Mouse (Mus musculus): ENCODE measurements around the gene Fstl1. TPM values are rescaled to one million over a fixed set of nuclear protein-coding genes. Genes with fewer than 3 reads are reported as not detected.

Gene Fstl1
- polyA plus RNA-seq, 1 experiment from 2014 or later = 641 TPM

DNA sequence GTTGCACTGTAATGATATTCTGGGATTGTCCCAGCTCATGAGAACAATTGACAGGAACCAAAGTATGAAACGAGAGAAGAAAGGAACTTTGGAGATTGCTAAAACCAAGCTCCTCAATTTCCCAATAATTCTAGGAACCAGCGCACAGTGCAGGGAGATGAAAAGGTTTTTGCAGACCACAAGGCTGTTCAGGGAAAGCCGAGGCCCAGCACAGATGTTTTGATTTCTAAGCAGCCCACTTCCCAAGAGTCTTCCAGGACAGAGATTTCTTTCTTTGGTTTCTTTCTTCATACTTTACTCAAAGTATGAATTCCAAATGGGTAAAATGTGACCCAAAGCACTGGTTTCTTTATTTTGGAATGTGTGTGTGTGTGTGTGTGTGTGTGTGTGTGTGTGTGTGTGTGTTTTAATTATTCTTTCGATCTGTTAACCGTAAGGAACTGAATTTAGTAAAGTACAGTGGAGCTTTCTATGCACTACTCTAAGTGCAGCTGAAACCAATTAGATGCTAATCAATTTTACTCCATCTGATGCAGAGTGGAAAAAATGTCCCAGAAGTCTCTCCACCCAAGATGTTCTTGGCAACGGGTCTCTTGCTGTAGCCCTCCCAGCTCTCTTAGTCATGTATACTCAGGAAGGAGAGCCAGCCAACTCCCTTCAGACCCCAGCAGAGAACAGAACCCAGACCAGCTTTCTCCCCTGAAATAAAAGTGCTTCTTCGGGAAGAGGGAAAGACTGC lies 44.5 kb upstream of the Fstl1 start:
- WGBS = 51% methylated on average over 7 of the region's 7 CpGs
- Histone ChIP-seq H3K4me1 (replicated peaks; ENCODE audit: insufficient read depth, low read length) (no peaks in the 10 kb centered on the region; the same call in 1 of the 2 replicates), H3K4me2 (ENCODE audit: low read length) (no peak overlapping the region), H3K9me3 (replicated peaks; ENCODE audit: low read length) (no peaks in the 10 kb centered on the region), H3K27me3 (ENCODE audit: insufficient read depth, low read length) (no peaks in the 10 kb centered on the region), H3K9ac (ENCODE audit: low read depth, low read length) (no peak overlapping the region), H3K36me3 (ENCODE audit: insufficient read depth, low read length) (no peaks in the 10 kb centered on the region), H3K4me3 (replicated peaks; ENCODE audit: low read depth, low read length) (no peak overlapping the region), H3K27ac (0 out of 2 replicates have a peak overlapping the region, but pooled peaks have one; percentile 8)
- no peak for TF ChIP-seq CTCF (IDR thresholded peaks at IDR 0.05; ENCODE audit: low read depth)
- DNase-seq (ENCODE audit: low spot score) = peak; percentile 51
- no peak for ATAC-seq (replicated peaks; ENCODE audit: low FRiP score, low read depth)

DNA sequence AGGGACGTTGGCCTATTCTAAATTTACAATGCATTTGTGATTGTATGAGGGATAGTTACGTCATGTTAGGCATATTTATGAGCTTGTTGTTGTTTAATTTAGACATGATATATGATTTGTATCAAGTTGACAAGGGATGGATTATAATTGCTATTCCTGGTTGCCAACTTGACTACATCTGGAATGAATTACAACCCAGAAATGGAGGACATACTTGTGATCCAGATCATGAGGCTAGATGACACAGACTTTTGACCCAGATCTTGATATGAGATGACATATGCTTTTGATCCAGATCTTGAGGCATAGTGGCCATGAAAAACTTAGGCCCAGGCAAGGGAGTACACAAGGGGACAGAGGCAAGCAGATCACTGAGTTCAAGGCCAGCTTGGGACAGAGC lies 36.6 kb upstream of the Fstl1 start:
- Histone ChIP-seq H3K27ac (no peak overlapping the region), H3K4me2 (ENCODE audit: low read length) (no peak overlapping the region), H3K27me3 (ENCODE audit: insufficient read depth, low read length) (no peaks in the 10 kb centered on the region), H3K9ac (ENCODE audit: low read depth, low read length) (no peak overlapping the region), H3K4me1 (replicated peaks; ENCODE audit: insufficient read depth, low read length) (no peaks in the 10 kb centered on the region), H3K4me3 (replicated peaks; ENCODE audit: low read depth, low read length) (no peak overlapping the region), H3K36me3 (ENCODE audit: insufficient read depth, low read length) (no peaks in the 10 kb centered on the region), H3K9me3 (replicated peaks; ENCODE audit: low read length) (no peaks in the 10 kb centered on the region)
- WGBS = 70% methylated on average over 2 of the region's 2 CpGs
- no peak for TF ChIP-seq CTCF (IDR thresholded peaks at IDR 0.05; ENCODE audit: low read depth)
- DNase-seq (ENCODE audit: low spot score) (no peak), ATAC-seq (replicated peaks; ENCODE audit: low FRiP score, low read depth) (no peak)

DNA sequence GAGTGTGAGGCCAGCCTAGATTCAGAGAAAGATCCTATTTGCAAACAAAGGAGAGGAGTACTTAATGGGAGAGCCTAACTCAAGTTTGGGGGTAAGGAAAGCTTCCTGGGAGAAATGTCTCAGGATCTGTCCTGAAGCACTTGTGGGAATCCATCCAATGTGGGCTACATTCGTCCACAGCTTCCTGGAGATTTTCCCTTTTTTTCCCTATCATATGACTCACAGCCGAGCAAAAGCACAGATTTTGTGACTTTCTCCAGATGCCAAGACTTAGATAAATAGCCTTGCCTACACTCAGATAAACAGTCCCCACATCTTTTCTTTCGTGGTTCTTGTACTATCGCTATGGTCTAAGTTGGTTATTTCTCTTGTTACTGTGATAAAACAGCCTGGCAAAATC lies 34.4 kb upstream of the Fstl1 start:
- Histone ChIP-seq H3K4me1 (replicated peaks; ENCODE audit: insufficient read depth, low read length) (no peaks in the 10 kb centered on the region), H3K4me2 (ENCODE audit: low read length) (no peak overlapping the region), H3K9me3 (replicated peaks; ENCODE audit: low read length) (no peaks in the 10 kb centered on the region), H3K27me3 (ENCODE audit: insufficient read depth, low read length) (no peaks in the 10 kb centered on the region), H3K36me3 (ENCODE audit: insufficient read depth, low read length) (no peaks in the 10 kb centered on the region), H3K27ac (no peak overlapping the region), H3K9ac (ENCODE audit: low read depth, low read length) (no peak overlapping the region), H3K4me3 (replicated peaks; ENCODE audit: low read depth, low read length) (no peak overlapping the region)
- no peak for TF ChIP-seq CTCF (IDR thresholded peaks at IDR 0.05; ENCODE audit: low read depth)
- DNase-seq (ENCODE audit: low spot score) (no peak), ATAC-seq (replicated peaks; ENCODE audit: low FRiP score, low read depth) (no peak)
- WGBS = 58% methylated on average over 4 of the region's 4 CpGs

DNA sequence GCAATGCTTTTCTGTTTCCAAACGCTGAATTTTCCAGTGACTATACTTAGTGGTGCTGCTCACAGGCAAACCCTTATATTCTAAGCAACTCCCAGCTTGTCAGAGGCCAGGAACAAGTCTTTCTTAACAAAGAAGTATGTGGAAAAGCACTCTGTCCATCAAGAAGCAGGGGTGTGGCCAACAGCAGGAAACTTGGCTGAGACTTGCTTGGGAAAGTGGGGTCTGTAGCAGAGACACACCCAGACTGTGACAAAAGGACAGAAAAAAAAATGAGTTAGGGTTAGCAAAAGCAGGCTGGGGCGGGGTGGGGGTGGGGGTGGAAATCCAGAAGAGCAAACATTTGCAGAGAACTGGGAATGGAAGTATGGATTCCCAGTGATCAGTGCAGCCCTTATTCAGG lies 23.8 kb upstream of the Fstl1 start:
- ATAC-seq (replicated peaks; ENCODE audit: low FRiP score, low read depth) (no peak), DNase-seq (ENCODE audit: low spot score) (peak; percentile 88)
- 0 out of 2 replicates have a peak, but pooled peaks cover 3% of the 10 kb centered on the region for H3K4me1 ChIP-seq (replicated peaks; ENCODE audit: insufficient read depth, low read length)
- H3K9ac ChIP-seq (ENCODE audit: low read depth, low read length) = no peak overlapping the region
- no peaks in the 10 kb centered on the region for H3K9me3 ChIP-seq (replicated peaks; ENCODE audit: low read length)
- H3K4me3 ChIP-seq (replicated peaks; ENCODE audit: low read depth, low read length) = no peak overlapping the region
- no peak overlapping the region for H3K4me2 ChIP-seq (ENCODE audit: low read length)
- no peaks in the 10 kb centered on the region for H3K36me3 ChIP-seq (ENCODE audit: insufficient read depth, low read length)
- H3K27me3 ChIP-seq (ENCODE audit: insufficient read depth, low read length) = no peaks in the 10 kb centered on the region
- H3K27ac ChIP-seq = peak overlapping the region; percentile 58; the same call in 1 of the 2 replicates
- TF ChIP-seq CTCF (IDR thresholded peaks at IDR 0.05; ENCODE audit: low read depth) = no peak
- 28% methylated on average over 2 of the region's 2 CpGs for WGBS

DNA sequence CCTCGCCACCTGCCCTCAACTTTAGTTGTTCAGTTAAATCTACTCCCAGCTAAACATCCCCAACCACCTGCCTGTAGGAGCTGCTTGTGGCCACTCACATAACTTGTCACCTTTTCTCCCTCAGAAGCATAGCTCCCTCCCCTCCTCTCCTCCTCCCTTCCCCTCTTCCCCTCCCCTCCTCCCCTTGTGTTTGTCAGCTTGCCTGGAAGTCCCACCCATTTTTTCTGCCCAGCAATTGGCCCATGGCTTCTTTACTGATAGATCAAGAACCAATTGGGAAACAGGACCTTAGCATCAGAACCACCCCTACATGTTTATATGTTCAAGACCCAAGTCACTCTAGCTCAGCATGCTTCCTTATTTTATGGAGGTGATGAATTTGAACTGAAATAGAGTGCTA lies 22.9 kb upstream of the Fstl1 start:
- Histone ChIP-seq H3K4me1 (replicated peaks; ENCODE audit: insufficient read depth, low read length) (0 out of 2 replicates have a peak, but pooled peaks cover 3% of the 10 kb centered on the region), H3K27ac (peak overlapping the region; percentile 58; the same call in 1 of the 2 replicates), H3K4me2 (ENCODE audit: low read length) (no peak overlapping the region), H3K9me3 (replicated peaks; ENCODE audit: low read length) (no peaks in the 10 kb centered on the region), H3K9ac (ENCODE audit: low read depth, low read length) (no peak overlapping the region), H3K27me3 (ENCODE audit: insufficient read depth, low read length) (no peaks in the 10 kb centered on the region), H3K4me3 (replicated peaks; ENCODE audit: low read depth, low read length) (no peak overlapping the region), H3K36me3 (ENCODE audit: insufficient read depth, low read length) (no peaks in the 10 kb centered on the region)
- ATAC-seq (replicated peaks; ENCODE audit: low FRiP score, low read depth) (no peak), DNase-seq (ENCODE audit: low spot score) (peak; percentile 51)
- WGBS = 91% methylated on average over 1 of the region's 1 CpGs
- no peak for TF ChIP-seq CTCF (IDR thresholded peaks at IDR 0.05; ENCODE audit: low read depth)

DNA sequence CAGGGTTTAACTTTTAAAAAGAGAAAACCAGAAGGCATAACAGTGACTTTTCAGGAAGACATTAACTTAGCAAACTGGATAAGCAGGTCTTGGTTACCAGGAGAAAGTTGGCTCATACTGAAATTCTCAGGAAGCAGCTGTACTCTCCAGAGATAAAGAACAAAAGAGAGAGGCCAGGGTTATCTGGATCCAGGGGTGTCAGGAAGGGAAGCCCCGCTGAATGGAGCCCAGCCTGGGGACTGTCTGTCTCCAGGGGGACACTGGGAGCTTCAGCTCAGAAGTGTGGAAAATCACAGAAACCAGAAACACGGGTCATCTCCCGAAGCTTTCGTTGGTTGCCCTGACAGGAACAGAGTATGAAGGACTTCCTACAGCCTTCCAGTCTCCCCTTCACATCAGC lies 22.2 kb upstream of the Fstl1 start:
- DNase-seq (ENCODE audit: low spot score) (peak; percentile 41), ATAC-seq (replicated peaks; ENCODE audit: low FRiP score, low read depth) (no peak)
- 38% methylated on average over 4 of the region's 4 CpGs for WGBS
- no peak overlapping the region for H3K9ac ChIP-seq (ENCODE audit: low read depth, low read length)
- no peaks in the 10 kb centered on the region for H3K36me3 ChIP-seq (ENCODE audit: insufficient read depth, low read length)
- H3K27ac ChIP-seq = 0 out of 2 replicates have a peak overlapping the region, but pooled peaks have one; percentile 58
- H3K4me2 ChIP-seq (ENCODE audit: low read length) = no peak overlapping the region
- TF ChIP-seq CTCF (IDR thresholded peaks at IDR 0.05; ENCODE audit: low read depth) = no peak
- 0 out of 2 replicates have a peak, but pooled peaks cover 3% of the 10 kb centered on the region for H3K4me1 ChIP-seq (replicated peaks; ENCODE audit: insufficient read depth, low read length)
- H3K27me3 ChIP-seq (ENCODE audit: insufficient read depth, low read length) = no peaks in the 10 kb centered on the region
- H3K4me3 ChIP-seq (replicated peaks; ENCODE audit: low read depth, low read length) = no peak overlapping the region
- no peaks in the 10 kb centered on the region for H3K9me3 ChIP-seq (replicated peaks; ENCODE audit: low read length)

Data from kidney, postnatal 0 days (tissue).